Mouse (Mus musculus): ENCODE results near the gene Duox2. TPM values are rescaled to one million over a fixed set of nuclear protein-coding genes. Genes with fewer than 3 reads are reported as not detected.

Duox2 gene
- polyA plus RNA-seq, 1 experiment, result 0.02 TPM

GRCm38 (mm10) chr2:122305097-122305892 is 7.0 kb upstream of the Duox2 start:
- no peak overlapping the region for H3K4me3 ChIP-seq (ENCODE audit: insufficient read depth, low read length)
- peaks cover 2% of the 10 kb centered on the region; the same call in 1 of the 2 replicates for H3K4me1 ChIP-seq (ENCODE audit: control insufficient read depth, insufficient read depth, low read length)
- H3K27ac ChIP-seq (ENCODE audit: insufficient read depth, low read length), result no peak overlapping the region
- TF ChIP-seq CTCF (IDR thresholded peaks at IDR 0.05; ENCODE audit: extremely low read depth, insufficient read depth, low read length) (no peak), POLR2A (IDR thresholded peaks at IDR 0.05; ENCODE audit: extremely low read depth, insufficient read depth, low read length) (no peak)

- no peak overlapping the region for H3K4me3 ChIP-seq (ENCODE audit: insufficient read depth, low read length)
- H3K4me1 ChIP-seq (ENCODE audit: control insufficient read depth, insufficient read depth, low read length), result peaks cover 2% of the 10 kb centered on the region; the same call in 1 of the 2 replicates
- no peak for TF ChIP-seq CTCF (IDR thresholded peaks at IDR 0.05; ENCODE audit: extremely low read depth, insufficient read depth, low read length)
- no peak overlapping the region for H3K27ac ChIP-seq (ENCODE audit: insufficient read depth, low read length)
Observed at GRCm38 (mm10) chr2:122304544-122304943, 6.3 kb upstream of the Duox2 start.

- Histone ChIP-seq H3K4me1 (ENCODE audit: control insufficient read depth, insufficient read depth, low read length) (peaks cover 2% of the 10 kb centered on the region; the same call in 1 of the 2 replicates), H3K27ac (ENCODE audit: insufficient read depth, low read length) (no peak overlapping the region), H3K4me3 (ENCODE audit: insufficient read depth, low read length) (no peak overlapping the region)
- peak; percentile 73 for TF ChIP-seq CTCF (IDR thresholded peaks at IDR 0.05; ENCODE audit: extremely low read depth, insufficient read depth, low read length)
- TF ChIP-seq POLR2A (IDR thresholded peaks at IDR 0.05; ENCODE audit: extremely low read depth, insufficient read depth, low read length), result no peak
Observed at GRCm38 (mm10) chr2:122302574-122303241, 4.5 kb upstream of the Duox2 start.

GRCm38 (mm10) chr2:122301921-122302573 is 3.8 kb upstream of the Duox2 start:
- TF ChIP-seq POLR2A (IDR thresholded peaks at IDR 0.05; ENCODE audit: extremely low read depth, insufficient read depth, low read length) (no peak), CTCF (IDR thresholded peaks at IDR 0.05; ENCODE audit: extremely low read depth, insufficient read depth, low read length) (no peak)
- peaks cover 2% of the 10 kb centered on the region; the same call in 1 of the 2 replicates for H3K4me1 ChIP-seq (ENCODE audit: control insufficient read depth, insufficient read depth, low read length)
- H3K4me3 ChIP-seq (ENCODE audit: insufficient read depth, low read length), result peak overlapping the region; percentile 42
- H3K27ac ChIP-seq (ENCODE audit: insufficient read depth, low read length), result no peak overlapping the region

- Histone ChIP-seq H3K27ac (ENCODE audit: insufficient read depth, low read length) (no peak overlapping the region), H3K4me3 (ENCODE audit: insufficient read depth, low read length) (peak overlapping the region; percentile 42), H3K4me1 (ENCODE audit: control insufficient read depth, insufficient read depth, low read length) (peaks cover 2% of the 10 kb centered on the region; the same call in 1 of the 2 replicates)
- TF ChIP-seq POLR2A (IDR thresholded peaks at IDR 0.05; ENCODE audit: extremely low read depth, insufficient read depth, low read length) (no peak), CTCF (IDR thresholded peaks at IDR 0.05; ENCODE audit: extremely low read depth, insufficient read depth, low read length) (no peak)
Observed at GRCm38 (mm10) chr2:122301081-122301920, 3.1 kb upstream of the Duox2 start.

GRCm38 (mm10) chr2:122300656-122301020 is 2.4 kb upstream of the Duox2 start:
- peaks cover 2% of the 10 kb centered on the region; the same call in 1 of the 2 replicates for H3K4me1 ChIP-seq (ENCODE audit: control insufficient read depth, insufficient read depth, low read length)
- H3K4me3 ChIP-seq (ENCODE audit: insufficient read depth, low read length), result no peak overlapping the region; the same call in 1 of the 2 replicates
- H3K27ac ChIP-seq (ENCODE audit: insufficient read depth, low read length), result no peak overlapping the region
- TF ChIP-seq POLR2A (IDR thresholded peaks at IDR 0.05; ENCODE audit: extremely low read depth, insufficient read depth, low read length) (no peak), CTCF (IDR thresholded peaks at IDR 0.05; ENCODE audit: extremely low read depth, insufficient read depth, low read length) (no peak)

- TF ChIP-seq CTCF (IDR thresholded peaks at IDR 0.05; ENCODE audit: extremely low read depth, insufficient read depth, low read length) (no peak), POLR2A (IDR thresholded peaks at IDR 0.05; ENCODE audit: extremely low read depth, insufficient read depth, low read length) (no peak)
- peaks cover 2% of the 10 kb centered on the region; the same call in 1 of the 2 replicates for H3K4me1 ChIP-seq (ENCODE audit: control insufficient read depth, insufficient read depth, low read length)
- no peak overlapping the region for H3K27ac ChIP-seq (ENCODE audit: insufficient read depth, low read length)
- no peak overlapping the region for H3K4me3 ChIP-seq (ENCODE audit: insufficient read depth, low read length)
Observed at GRCm38 (mm10) chr2:122299911-122300655, 1.8 kb upstream of the Duox2 start.

- H3K4me3 ChIP-seq (ENCODE audit: insufficient read depth, low read length), result no peak within 1 kb of the TSS
- H3K4me1 ChIP-seq (ENCODE audit: control insufficient read depth, insufficient read depth, low read length), result peaks cover 2% of the 10 kb centered on the region; the same call in 1 of the 2 replicates
- H3K27ac ChIP-seq (ENCODE audit: insufficient read depth, low read length), result no peak within 1 kb of the TSS
- TF ChIP-seq CTCF (IDR thresholded peaks at IDR 0.05; ENCODE audit: extremely low read depth, insufficient read depth, low read length) (no peak), POLR2A (IDR thresholded peaks at IDR 0.05; ENCODE audit: extremely low read depth, insufficient read depth, low read length) (no peak)
Observed at GRCm38 (mm10) chr2:122298596-122299490, 594 bp upstream of the Duox2 start, which contains the start of gene Duoxa2. TSS of gene Duoxa2 (plus strand) at chr2:122298900.

Measured in cortical plate, adult 2 months (tissue).